In the genomic region with DNA sequence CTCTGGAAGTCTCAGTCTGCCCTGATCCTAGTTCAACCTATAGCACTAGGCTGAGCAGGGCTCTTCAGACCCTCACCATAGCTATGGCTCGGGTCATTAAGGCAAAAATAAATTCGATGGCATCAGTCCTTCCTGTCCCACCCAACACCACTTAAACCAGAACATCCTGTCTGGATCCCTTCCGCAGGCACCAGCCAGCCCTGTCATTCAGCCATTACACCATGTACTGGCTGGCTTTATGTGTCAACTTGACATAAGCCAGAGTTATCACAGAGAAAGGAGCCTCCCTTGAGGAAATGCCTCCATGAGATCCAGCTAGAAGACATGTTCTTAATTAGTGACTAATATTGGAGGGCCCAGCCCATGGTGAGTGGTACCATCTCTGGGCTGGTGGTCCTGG, we compare ENCODE assay signal across 18 mouse cellular contexts. TPM values are rescaled to one million over a fixed set of nuclear protein-coding genes. Genes with fewer than 3 reads are reported as not detected.
A peak's percentile ranks its signal among the peaks of the same experiment; 100 is the strongest.
DNase-seq lines count a peak whose midpoint lies in the region; ATAC-seq and TF ChIP-seq lines count a peak whose summit lies in the region.
"Had no signal": no experiment of that assay in that cellular context is flagged by ENCODE, and none has a peak within 500 bp of the region (broad histone marks: within the 10 kb centered on the region; RNA-seq: fewer than 3 reads in every experiment).

No protein-coding gene starts in this region.

- no peak overlapping the region for H3K9ac ChIP-seq in heart, adult 2 months (ENCODE audit: low read depth, low read length)
- no peak overlapping the region for H3K9ac ChIP-seq in lung, postnatal 0 days (replicated peaks; ENCODE audit: low read depth)
- H3K9ac ChIP-seq in heart, embryonic 15.5 days = no peak overlapping the region
- H3K9ac ChIP-seq: forebrain, embryonic 13.5 days; hindbrain, embryonic 14.5 days; intestine, embryonic 15.5 days had no signal

- H3K36me3 ChIP-seq in heart, adult 2 months (ENCODE audit: control insufficient read depth, insufficient read depth, low read length) = no peaks in the 10 kb centered on the region
- no peaks in the 10 kb centered on the region for H3K36me3 ChIP-seq in lung, postnatal 0 days (ENCODE audit: insufficient read depth, low read length)
- no peaks in the 10 kb centered on the region for H3K36me3 ChIP-seq in heart, embryonic 15.5 days
- H3K36me3 ChIP-seq: embryonic facial prominence, embryonic 10.5 days; intestine, embryonic 15.5 days had no signal

- no peaks in the 10 kb centered on the region for H3K9me3 ChIP-seq in lung, postnatal 0 days (ENCODE audit: low read length)
- no peaks in the 10 kb centered on the region for H3K9me3 ChIP-seq in heart, embryonic 15.5 days (replicated peaks)
- H3K9me3 ChIP-seq: embryonic facial prominence, embryonic 10.5 days; forebrain, embryonic 13.5 days; intestine, embryonic 15.5 days had no signal

- H3K4me1 ChIP-seq in heart, adult 2 months (ENCODE audit: control insufficient read depth, insufficient read depth, low read length) = no peaks in the 10 kb centered on the region; the same call in 1 of the 2 replicates
- no peaks in the 10 kb centered on the region for H3K4me1 ChIP-seq in lung, postnatal 0 days (ENCODE audit: insufficient read depth, low read depth, low read length)
- H3K4me1 ChIP-seq in lung, adult 2 months (ENCODE audit: control insufficient read depth, insufficient read depth, low read length) = no peaks in the 10 kb centered on the region
- H3K4me1 ChIP-seq in heart, embryonic 15.5 days (replicated peaks) = peaks cover 10% of the 10 kb centered on the region
- H3K4me1 ChIP-seq: embryonic facial prominence, embryonic 10.5 days; forebrain, embryonic 13.5 days; intestine, embryonic 15.5 days had no signal

- no peak for TF ChIP-seq POLR2A in heart, adult 2 months (IDR thresholded peaks at IDR 0.05; ENCODE audit: insufficient read depth, low read depth, low read length)
- no peak for TF ChIP-seq POLR2A in lung, adult 2 months (IDR thresholded peaks at IDR 0.05; ENCODE audit: borderline replicate concordance, extremely low read depth, low read depth, low read length)

- H3K4me2 ChIP-seq in lung, postnatal 0 days (replicated peaks; ENCODE audit: low read depth, low read length) = no peak overlapping the region
- H3K4me2 ChIP-seq in heart, embryonic 15.5 days = no peak overlapping the region
- H3K4me2 ChIP-seq: forebrain, embryonic 13.5 days; hindbrain, embryonic 14.5 days; intestine, embryonic 15.5 days had no signal

- peak; percentile 62 for ATAC-seq in lung, postnatal 0 days
- peak; percentile 64 for ATAC-seq in heart, embryonic 15.5 days (replicated peaks; ENCODE audit: insufficient number of reproducible peaks, insufficient read depth, low FRiP score, low read depth)
- ATAC-seq: forebrain, embryonic 13.5 days; intestine, embryonic 15.5 days had no signal

- 14% methylated on average over 3 of the region's 3 CpGs for WGBS in heart, adult 2 months
- WGBS in lung, postnatal 0 days = 63% methylated on average over 3 of the region's 3 CpGs
- WGBS in lung, adult 2 months = 51% methylated on average over 3 of the region's 3 CpGs
- 23% methylated on average over 3 of the region's 3 CpGs for WGBS in heart, embryonic 15.5 days

- H3K4me3 ChIP-seq in heart, adult 2 months = no peak overlapping the region
- no peak overlapping the region for H3K4me3 ChIP-seq in lung, postnatal 0 days (ENCODE audit: low read depth, low read length)
- no peak overlapping the region for H3K4me3 ChIP-seq in lung, adult 2 months (replicated peaks; ENCODE audit: extremely low read depth, low read depth, low read length)
- no peak overlapping the region for H3K4me3 ChIP-seq in heart, embryonic 15.5 days
- H3K4me3 ChIP-seq: embryonic facial prominence, embryonic 10.5 days; forebrain, embryonic 13.5 days; gastrocnemius, adult 2 months; intestine, embryonic 15.5 days had no signal

- TF ChIP-seq EP300 in heart, adult 2 months (IDR thresholded peaks at IDR 0.05; ENCODE audit: insufficient read depth, low read depth, low read length) = peak; percentile 41; the same call in 1 of the 2 replicates
- TF ChIP-seq EP300 in lung, postnatal 0 days (IDR thresholded peaks at IDR 0.05) = peak; percentile 15; the same call in 1 of the 2 replicates

- peak in 1 of 2 experiments; percentile 21 for DNase-seq in heart, adult 2 months
- no peak for DNase-seq in heart, postnatal 4 days
- DNase-seq in lung, postnatal 0 days (ENCODE audit: low spot score) = no peak
- no peak for DNase-seq in lung, adult 2 months
- no peak for DNase-seq in kidney, postnatal 10 days
- DNase-seq: adrenal gland, adult 2 months; adrenal gland, postnatal 25 days; cerebellum, adult 18-20 months; cerebellum, postnatal 10 days; gastrocnemius, adult 2 months; gastrocnemius, postnatal 25 days; kidney, adult 18-20 months had no signal

- H3K79me2 ChIP-seq in heart, adult 2 months (replicated peaks; ENCODE audit: control insufficient read depth, insufficient read depth, low read length) = no peaks in the 10 kb centered on the region

- intact Hi-C loops in heart, adult 2 months (cut with DNase I) = no loop called here

- no peak overlapping the region for H3K27ac ChIP-seq in heart, adult 2 months
- H3K27ac ChIP-seq in lung, postnatal 0 days (ENCODE audit: low read length) = no peak overlapping the region
- H3K27ac ChIP-seq in heart, embryonic 15.5 days = peak overlapping the region; percentile 1; the same call in 1 of the 2 replicates
- H3K27ac ChIP-seq: embryonic facial prominence, embryonic 10.5 days; forebrain, embryonic 13.5 days; gastrocnemius, adult 2 months; hindbrain, embryonic 14.5 days; intestine, embryonic 15.5 days had no signal

- TF ChIP-seq CTCF in heart, adult 2 months (IDR thresholded peaks at IDR 0.05) = no peak
- no peak for TF ChIP-seq CTCF in lung, postnatal 0 days (IDR thresholded peaks at IDR 0.05)
- no peak for TF ChIP-seq CTCF in lung, adult 2 months (IDR thresholded peaks at IDR 0.05; ENCODE audit: insufficient read depth, low read length)

- no peaks in the 10 kb centered on the region for H3K27me3 ChIP-seq in heart, adult 2 months (ENCODE audit: control insufficient read depth, insufficient read depth, low read length)
- H3K27me3 ChIP-seq in lung, postnatal 0 days (replicated peaks; ENCODE audit: insufficient read depth, low read length) = no peaks in the 10 kb centered on the region
- H3K27me3 ChIP-seq in heart, embryonic 15.5 days = no peaks in the 10 kb centered on the region
- H3K27me3 ChIP-seq: CH12.LX; forebrain, embryonic 13.5 days; intestine, embryonic 15.5 days had no signal

RNA-seq across cellular contexts. Expression of gene Sap18b, which starts 2.4 kb away (rescaled TPM):
- total RNA-seq in heart, adult 2 months (2021) = 10 to 100 TPM; 77.6 to 92.9 TPM
- 48.8 and 52.2 TPM in 2 replicates for polyA plus RNA-seq in heart, adult 2 months (2012; rRNA removed)
- 100 to 1,000 TPM in 1 of 2 experiments, 10 to 100 TPM in 1; 92.4 to 102 TPM for total RNA-seq in heart, postnatal 4 days (2021)
- 283 and 296 TPM in 2 replicates for polyA plus RNA-seq in lung, postnatal 0 days (2015; fragmentation: Nextera tagmentation; extraction: Ambion mirVana)
- 30.0 and 33.3 TPM in 2 replicates for polyA plus RNA-seq in lung, adult 2 months (2012; rRNA removed)
- polyA plus RNA-seq in heart, embryonic 15.5 days (2015; fragmentation: Nextera tagmentation; extraction: Ambion mirVana) = 216 and 275 TPM in 2 replicates

RNA-seq across cellular contexts. Expression of gene Cnot1, which starts 15.4 kb away (rescaled TPM):
- total RNA-seq in heart, adult 2 months (2021) = 100 to 1,000 TPM; 107 to 116 TPM
- 51.0 and 86.7 TPM in 2 replicates for polyA plus RNA-seq in heart, adult 2 months (2012; rRNA removed)
- 100 to 1,000 TPM; 152 to 174 TPM for total RNA-seq in heart, postnatal 4 days (2021)
- polyA plus RNA-seq in lung, postnatal 0 days (2015; fragmentation: Nextera tagmentation; extraction: Ambion mirVana) = 21.5 and 23.2 TPM in 2 replicates
- polyA plus RNA-seq in lung, adult 2 months (2012; rRNA removed) = 63.1 and 94.5 TPM in 2 replicates
- polyA plus RNA-seq in heart, embryonic 15.5 days (2015; fragmentation: Nextera tagmentation; extraction: Ambion mirVana) = 37.2 and 45.0 TPM in 2 replicates

RNA-seq across cellular contexts. Expression of gene Slc38a7, which starts 30.6 kb away (rescaled TPM):
- 10 to 100 TPM; 10.6 to 10.8 TPM for total RNA-seq in heart, adult 2 months (2021)
- polyA plus RNA-seq in heart, adult 2 months (2012; rRNA removed) = 17.0 and 19.3 TPM in 2 replicates
- 1 to 10 TPM; 7.5 to 7.9 TPM for total RNA-seq in heart, postnatal 4 days (2021)
- 11.1 and 11.6 TPM in 2 replicates for polyA plus RNA-seq in lung, postnatal 0 days (2015; fragmentation: Nextera tagmentation; extraction: Ambion mirVana)
- polyA plus RNA-seq in lung, adult 2 months (2012; rRNA removed) = 21.8 and 26.3 TPM in 2 replicates
- 10.1 and 13.7 TPM in 2 replicates for polyA plus RNA-seq in heart, embryonic 15.5 days (2015; fragmentation: Nextera tagmentation; extraction: Ambion mirVana)
